Mouse (Mus musculus) lung, adult 2 months (tissue): ENCODE results near the gene Spint4.

ENCODE experiments used
- CTCF ChIP-seq: fragments of 200-500 bp; IDR thresholded peaks from 2 replicates; pipeline ENCODE4 v1.5.1; 2011; ENCODE audit warnings: mild to moderate bottlenecking, low read length, control low read depth; ENCODE audit not compliant: insufficient read depth
- POLR2A ChIP-seq: fragments of 200-500 bp; IDR thresholded peaks from 2 replicates; pipeline ENCODE4 v1.6.1; 2011; ENCODE audit warnings: low read depth, mild to moderate bottlenecking, control low read depth, low read length, borderline replicate concordance; ENCODE audit errors: extremely low read depth

DNA sequence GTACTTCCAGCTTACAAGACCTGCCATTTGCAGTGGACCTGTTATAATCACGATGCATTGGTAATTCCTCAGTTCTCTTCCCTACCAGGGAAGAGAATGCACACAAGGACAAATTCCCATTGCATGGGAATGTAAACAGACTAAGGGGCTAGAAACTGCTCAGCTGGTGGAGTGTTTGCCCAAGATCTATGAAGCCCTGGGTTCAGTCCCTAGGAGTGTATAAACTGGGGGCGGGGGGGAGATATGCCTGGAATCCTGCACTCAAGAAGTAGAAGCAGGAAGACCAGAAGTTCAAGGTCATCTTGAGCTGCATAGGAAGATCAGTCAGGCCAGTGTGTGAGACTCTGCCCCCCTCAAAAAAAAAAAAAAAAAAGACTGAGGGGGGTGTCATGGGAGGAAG, 35.0 kb downstream of the Spint4 start:
- TF ChIP-seq CTCF, result no peak
- no peak for TF ChIP-seq POLR2A
